Mouse (Mus musculus) thymus, postnatal 36 days (tissue): Measurements from ENCODE around the gene Gtf2ird1.
"Not testable (repeated sequence)": the region's sequence is repeated elsewhere in the genome, so short reads cannot be mapped to it uniquely, and the experiment has no call there.

Experiments used
- DNase-seq, 2 experiments: peaks; one replicate each; pipeline ENCODE4 v3.0.0; 2022; ENCODE audit warnings: mixed read lengths in 2 of 2

Gtf2ird1 gene

GRCm38 (mm10) chr5:134473902-134474301 is 17.4 kb upstream of the Gtf2ird1 start:
- peak; percentile 50 to 58 for DNase-seq

- DNase-seq, result peak in 1 of 2 experiments; percentile 0
Measured at GRCm38 (mm10) chr5:134470538-134471169, 14.1 kb upstream of the Gtf2ird1 start.

- peak in 1 of 2 experiments; percentile 2 for DNase-seq
Measured at GRCm38 (mm10) chr5:134469559-134470150, 13.1 kb upstream of the Gtf2ird1 start.

GRCm38 (mm10) chr5:134468158-134468765 is 11.7 kb upstream of the Gtf2ird1 start:
- peak; percentile 46 for DNase-seq

GRCm38 (mm10) chr5:134467030-134467549 is 10.6 kb upstream of the Gtf2ird1 start:
- DNase-seq, result peak in 1 of 2 experiments; percentile 5

- DNase-seq, result peak in 1 of 2 experiments; percentile 0
Measured at GRCm38 (mm10) chr5:134466296-134467029, 9.9 kb upstream of the Gtf2ird1 start.

- DNase-seq, result peak in 1 of 2 experiments; percentile 0
Measured at GRCm38 (mm10) chr5:134465197-134465596, 8.7 kb upstream of the Gtf2ird1 start.

- DNase-seq, result no peak
Measured at GRCm38 (mm10) chr5:134464225-134464624, 7.7 kb upstream of the Gtf2ird1 start.

GRCm38 (mm10) chr5:134462731-134463130 is 6.2 kb upstream of the Gtf2ird1 start:
- peak in 1 of 2 experiments; percentile 0 for DNase-seq

GRCm38 (mm10) chr5:134462316-134462715 is 5.8 kb upstream of the Gtf2ird1 start:
- DNase-seq, result no peak

GRCm38 (mm10) chr5:134460546-134460945 is 4.0 kb upstream of the Gtf2ird1 start:
- no peak for DNase-seq

GRCm38 (mm10) chr5:134459096-134459495 is 2.6 kb upstream of the Gtf2ird1 start:
- peak in 1 of 2 experiments; percentile 16 for DNase-seq

- no peak for DNase-seq
Measured at GRCm38 (mm10) chr5:134458416-134458815, 1.9 kb upstream of the Gtf2ird1 start.

- DNase-seq, result peak in 1 of 2 experiments; percentile 14
Measured at GRCm38 (mm10) chr5:134457371-134457770, 855 bp upstream of the Gtf2ird1 start.

GRCm38 (mm10) chr5:134455914-134456423 is 547 bp downstream of the Gtf2ird1 start:
- DNase-seq, result peak; percentile 66 to 72

GRCm38 (mm10) chr5:134455186-134455895 is 1.2 kb downstream of the Gtf2ird1 start:
- peak; percentile 80 to 83 for DNase-seq

GRCm38 (mm10) chr5:134454421-134454820 is 2.1 kb downstream of the Gtf2ird1 start:
- peak in 1 of 2 experiments; percentile 9 for DNase-seq

- DNase-seq, result no peak
Measured at GRCm38 (mm10) chr5:134453577-134453976, 2.9 kb downstream of the Gtf2ird1 start.

GRCm38 (mm10) chr5:134446755-134447154 is 9.8 kb downstream of the Gtf2ird1 start:
- not testable (repeated sequence) for DNase-seq

- no peak for DNase-seq
Measured at GRCm38 (mm10) chr5:134445895-134446294, 10.6 kb downstream of the Gtf2ird1 start.

- DNase-seq, result peak; percentile 37 to 41
Measured at GRCm38 (mm10) chr5:134445208-134445831, 11.2 kb downstream of the Gtf2ird1 start.
